Mouse (Mus musculus): ENCODE results near the gene Tsr3. TPM values are rescaled to one million over a fixed set of nuclear protein-coding genes. Genes with fewer than 3 reads are reported as not detected.

The Tsr3 gene
- total and polyA plus RNA-seq, 2 experiments from 2014 or later = 24.3 to 31.2 TPM

- Histone ChIP-seq H3K4me1 (ENCODE audit: control insufficient read depth, insufficient read depth) (peaks cover 22% of the 10 kb centered on the region), H3K36me3 (replicated peaks; ENCODE audit: control insufficient read depth, insufficient read depth, low read length) (peaks cover 15% of the 10 kb centered on the region), H3K9ac (replicated peaks; ENCODE audit: low read depth, low read length) (peak overlapping the region; percentile 98), H3K4me2 (ENCODE audit: low read depth, low read length) (peak overlapping the region; percentile 88), H3K27ac (ENCODE audit: low read depth) (peak overlapping the region; percentile 99), H3K27me3 (ENCODE audit: control insufficient read depth, insufficient read depth, low read length) (no peaks in the 10 kb centered on the region), H3K4me3 (ENCODE audit: low read depth, low read length) (peak overlapping the region; percentile 96), H3K9me3 (replicated peaks; ENCODE audit: control insufficient read depth, low read length) (no peaks in the 10 kb centered on the region)
- WGBS = under 1% methylated on average over 91 of the region's 92 CpGs
- ATAC-seq (ENCODE audit: insufficient read depth, low read depth) = peak; percentile 88
- TF ChIP-seq EP300 (IDR thresholded peaks at IDR 0.05; ENCODE audit: low read depth) (peak; percentile 77), CTCF (IDR thresholded peaks at IDR 0.05; ENCODE audit: low read depth) (no peak)
- DNase-seq (ENCODE audit: low spot score) = peak; percentile 88
Observed at GRCm38 (mm10) chr17:25272951-25273705, 33.2 kb downstream of the Tsr3 start.

DNA sequence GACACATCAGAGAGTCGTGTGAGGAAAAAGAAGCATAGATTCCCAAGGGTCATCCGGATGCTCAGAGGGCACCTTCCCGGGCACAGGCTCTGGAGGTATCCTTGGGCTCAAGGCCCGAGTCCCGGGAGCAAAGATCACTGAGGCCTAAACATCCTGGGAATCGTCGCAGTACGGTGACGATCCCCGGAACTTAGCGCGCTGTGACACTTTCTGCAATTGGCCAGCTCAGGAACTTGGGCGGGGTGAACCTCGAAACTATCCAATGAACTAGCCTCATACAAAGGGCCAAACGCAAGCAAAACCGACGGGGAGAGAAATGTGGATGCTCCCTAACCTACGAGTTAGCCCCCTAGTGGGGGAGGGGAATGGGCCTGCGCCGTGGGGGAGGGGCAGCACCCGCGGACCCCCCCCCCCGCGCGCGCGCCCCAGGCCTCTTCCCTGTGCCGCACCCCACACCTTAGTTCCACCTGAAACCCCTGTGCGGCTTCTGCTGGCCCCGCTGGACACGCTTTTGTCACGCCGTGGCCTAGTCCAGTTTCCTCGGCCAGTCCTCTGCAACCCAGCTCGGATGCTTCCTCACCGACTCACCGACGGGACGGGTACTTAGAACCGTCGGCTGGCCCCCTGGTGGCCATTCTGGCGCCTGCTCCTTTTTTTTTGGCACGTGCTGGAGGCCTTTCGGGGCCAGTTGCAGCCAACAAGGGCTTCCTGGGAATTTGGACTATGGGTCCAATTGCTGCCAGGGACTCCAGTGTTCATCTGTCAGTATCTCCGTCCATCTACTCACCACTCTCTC, 33.9 kb downstream of the Tsr3 start:
- TF ChIP-seq EP300 (IDR thresholded peaks at IDR 0.05; ENCODE audit: low read depth) (no peak; the same call in none of the 2 replicates), CTCF (IDR thresholded peaks at IDR 0.05; ENCODE audit: low read depth) (peak; percentile 69)
- H3K36me3 ChIP-seq (replicated peaks; ENCODE audit: control insufficient read depth, insufficient read depth, low read length) = peaks cover 7% of the 10 kb centered on the region
- H3K27me3 ChIP-seq (ENCODE audit: control insufficient read depth, insufficient read depth, low read length) = no peaks in the 10 kb centered on the region
- DNase-seq (ENCODE audit: low spot score) = peak; percentile 89
- peak; percentile 85 for ATAC-seq (ENCODE audit: insufficient read depth, low read depth)
- peak overlapping the region; percentile 99 for H3K27ac ChIP-seq (ENCODE audit: low read depth)
- H3K4me1 ChIP-seq (ENCODE audit: control insufficient read depth, insufficient read depth) = peaks cover 22% of the 10 kb centered on the region
- peak overlapping the region; percentile 96 for H3K4me3 ChIP-seq (ENCODE audit: low read depth, low read length)
- H3K4me2 ChIP-seq (ENCODE audit: low read depth, low read length) = peak overlapping the region; percentile 88
- under 1% methylated on average over 44 of the region's 45 CpGs for WGBS
- H3K9ac ChIP-seq (replicated peaks; ENCODE audit: low read depth, low read length) = peak overlapping the region; percentile 98
- H3K9me3 ChIP-seq (replicated peaks; ENCODE audit: control insufficient read depth, low read length) = no peaks in the 10 kb centered on the region

DNA sequence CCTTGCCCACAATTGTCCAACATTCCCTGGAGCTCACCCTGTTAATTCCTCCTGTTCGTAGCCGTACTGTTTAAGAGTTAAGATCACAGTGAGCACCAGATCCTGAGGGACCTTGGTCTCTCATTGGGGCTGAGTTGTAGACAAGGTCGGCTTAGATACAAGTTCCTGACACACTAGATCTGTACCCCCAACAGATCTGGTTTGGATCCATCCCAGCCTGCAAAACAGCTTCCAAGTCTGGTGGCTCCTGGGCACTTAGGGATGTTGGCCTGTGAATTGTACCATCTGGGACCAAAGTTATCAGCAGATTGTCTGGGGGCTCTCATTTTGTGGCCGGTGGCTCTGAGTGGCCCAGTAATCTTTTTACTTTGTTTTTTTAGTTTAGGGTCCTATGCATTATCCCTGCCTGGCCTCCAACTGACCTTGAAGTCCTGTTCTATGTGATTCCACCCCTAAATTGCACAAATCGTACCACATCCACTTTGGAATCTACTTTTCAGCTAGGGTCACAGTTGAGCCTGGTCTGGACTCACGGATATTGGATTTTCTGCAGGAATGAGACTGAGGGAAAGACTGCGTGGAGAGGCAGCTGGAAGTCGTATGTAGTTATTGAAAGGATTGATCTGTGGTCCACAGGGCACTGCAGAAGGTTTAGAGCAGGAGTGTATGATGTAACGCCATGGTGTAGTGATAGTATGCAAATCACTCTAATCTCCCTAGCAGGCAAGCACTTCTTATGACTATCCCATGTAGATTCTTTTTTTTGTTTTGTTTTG, 34.8 kb downstream of the Tsr3 start, which contains the start of gene Ube2i:
Gene Ube2i, minus strand, starts transcription at position 52 of the 776 bp plus-strand sequence.
- peak within 1 kb of the TSS; percentile 88 for H3K4me2 ChIP-seq (ENCODE audit: low read depth, low read length)
- peak within 1 kb of the TSS; percentile 99 for H3K27ac ChIP-seq (ENCODE audit: low read depth)
- no peaks in the 10 kb centered on the region for H3K27me3 ChIP-seq (ENCODE audit: control insufficient read depth, insufficient read depth, low read length)
- H3K4me1 ChIP-seq (ENCODE audit: control insufficient read depth, insufficient read depth) = peaks cover 22% of the 10 kb centered on the region
- DNase-seq (ENCODE audit: low spot score) (no peak), ATAC-seq (ENCODE audit: insufficient read depth, low read depth) (no peak)
- WGBS = 84% methylated on average over 9 of the region's 9 CpGs
- H3K4me3 ChIP-seq (ENCODE audit: low read depth, low read length) = peak within 1 kb of the TSS; percentile 96
- TF ChIP-seq EP300 (IDR thresholded peaks at IDR 0.05; ENCODE audit: low read depth) (no peak), CTCF (IDR thresholded peaks at IDR 0.05; ENCODE audit: low read depth) (no peak)
- H3K9me3 ChIP-seq (replicated peaks; ENCODE audit: control insufficient read depth, low read length) = no peaks in the 10 kb centered on the region
- peak within 1 kb of the TSS; percentile 98 for H3K9ac ChIP-seq (replicated peaks; ENCODE audit: low read depth, low read length)
- H3K36me3 ChIP-seq (replicated peaks; ENCODE audit: control insufficient read depth, insufficient read depth, low read length) = no peaks in the 10 kb centered on the region

DNA sequence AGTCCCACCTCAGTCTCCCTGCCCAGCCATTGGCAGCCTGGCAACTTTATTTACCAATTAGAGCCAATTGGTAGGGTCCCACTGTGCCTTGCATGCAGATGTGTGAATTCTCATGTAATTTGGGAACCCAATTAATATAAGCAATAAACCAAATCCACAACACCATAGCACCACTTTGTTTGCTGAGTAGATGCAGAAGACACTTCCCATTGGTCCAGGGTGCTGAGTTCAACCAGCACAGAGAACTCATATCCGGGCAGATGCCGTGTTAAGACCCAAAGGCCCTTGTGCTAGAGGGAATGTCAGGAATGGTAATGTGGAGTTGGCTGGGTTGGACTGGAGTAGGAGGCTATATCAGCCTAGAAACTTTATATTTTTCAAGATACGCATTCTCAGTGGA, 35.9 kb downstream of the Tsr3 start:
- no peak for TF ChIP-seq CTCF (IDR thresholded peaks at IDR 0.05; ENCODE audit: low read depth)
- 93% methylated on average over 3 of the region's 3 CpGs for WGBS
- ATAC-seq (ENCODE audit: insufficient read depth, low read depth) (no peak), DNase-seq (ENCODE audit: low spot score) (no peak)
- no peak overlapping the region for H3K4me2 ChIP-seq (ENCODE audit: low read depth, low read length)
- peaks cover 16% of the 10 kb centered on the region for H3K4me1 ChIP-seq (ENCODE audit: control insufficient read depth, insufficient read depth)
- no peaks in the 10 kb centered on the region for H3K9me3 ChIP-seq (replicated peaks; ENCODE audit: control insufficient read depth, low read length)
- H3K4me3 ChIP-seq (ENCODE audit: low read depth, low read length) = no peak overlapping the region
- no peaks in the 10 kb centered on the region for H3K36me3 ChIP-seq (replicated peaks; ENCODE audit: control insufficient read depth, insufficient read depth, low read length)
- H3K27me3 ChIP-seq (ENCODE audit: control insufficient read depth, insufficient read depth, low read length) = no peaks in the 10 kb centered on the region
- no peak overlapping the region for H3K27ac ChIP-seq (ENCODE audit: low read depth)
- no peak overlapping the region for H3K9ac ChIP-seq (replicated peaks; ENCODE audit: low read depth, low read length)

GRCm38 (mm10) chr17:25282133-25282532, 42.2 kb downstream of the Tsr3 start:
- TF ChIP-seq CTCF (IDR thresholded peaks at IDR 0.05; ENCODE audit: low read depth) = no peak
- TF ChIP-seq EP300 (IDR thresholded peaks at IDR 0.05; ENCODE audit: low read depth) = no peak
- Histone ChIP-seq H3K4me2 (ENCODE audit: low read depth, low read length) (no peak overlapping the region), H3K4me3 (ENCODE audit: low read depth, low read length) (no peak overlapping the region), H3K4me1 (ENCODE audit: control insufficient read depth, insufficient read depth) (no peaks in the 10 kb centered on the region), H3K27ac (ENCODE audit: low read depth) (no peak overlapping the region), H3K9ac (replicated peaks; ENCODE audit: low read depth, low read length) (no peak overlapping the region), H3K27me3 (ENCODE audit: control insufficient read depth, insufficient read depth, low read length) (no peaks in the 10 kb centered on the region), H3K9me3 (replicated peaks; ENCODE audit: control insufficient read depth, low read length) (0 out of 2 replicates have a peak, but pooled peaks cover 5% of the 10 kb centered on the region), H3K36me3 (replicated peaks; ENCODE audit: control insufficient read depth, insufficient read depth, low read length) (no peaks in the 10 kb centered on the region)
- ATAC-seq (ENCODE audit: insufficient read depth, low read depth) (peak; percentile 17; the same call in 1 of the 2 replicates), DNase-seq (ENCODE audit: low spot score) (no peak)
- 22% methylated on average over 11 of the region's 11 CpGs for WGBS
